Mouse (Mus musculus) CH12.LX (cell line): Measurements from ENCODE around the gene Pias4. TPM values are rescaled to one million over a fixed set of nuclear protein-coding genes. Genes with fewer than 3 reads are reported as not detected.

Source experiments
- DNase-seq: peaks from one replicate; pipeline ENCODE4 v3.0.0-alpha.2; 2013; ENCODE audit errors: extremely low read depth
- H3K27ac ChIP-seq: 2 replicates; pipeline ENCODE4 v1.5.1; 2012; ENCODE audit warnings: low read depth, mild to moderate bottlenecking, control low read depth, moderate library complexity; ENCODE audit not compliant: insufficient read depth
- H3K27me3 ChIP-seq: replicated peaks from 2 replicates; pipeline ENCODE3; 2012; ENCODE audit warnings: inconsistent platforms
- H3K36me3 ChIP-seq, 2 experiments: replicated peaks in 1 of 2; 2 replicates each; pipeline versions ENCODE3 to v1.6.1; 2012; ENCODE audit warnings: inconsistent platforms in 1 of 2, low read length in 1 of 2, mild to moderate bottlenecking in 1 of 2, mixed read lengths in 1 of 2, moderate library complexity in 1 of 2; ENCODE audit not compliant: control insufficient read depth in 1 of 2, insufficient read depth in 1 of 2
- H3K4me1 ChIP-seq, 2 experiments: 2 replicates each; pipeline ENCODE4 v1.6.1; 2012; ENCODE audit warnings: inconsistent platforms in 1 of 2, moderate library complexity in 1 of 2; ENCODE audit not compliant: insufficient read depth in 2 of 2, control insufficient read depth in 1 of 2
- H3K4me2 ChIP-seq: 2 replicates; pipeline ENCODE4 v1.6.1; 2012; ENCODE audit warnings: low read depth, mild to moderate bottlenecking, control low read depth; ENCODE audit not compliant: poor library complexity, insufficient read depth, severe bottlenecking
- H3K4me3 ChIP-seq, 3 experiments: fragments of 150-350 bp in 1 of 3; sonication (generic) in 1 of 3; replicated peaks in 1 of 3; 2 replicates each; pipeline versions ENCODE3 to v1.5.1; 2011 to 2012; ENCODE audit warnings: low read depth in 2 of 3, low read length in 2 of 3, mild to moderate bottlenecking in 2 of 3, moderate library complexity in 2 of 3, control low read depth in 1 of 3, improper control_type of control experiment in 1 of 3, inconsistent platforms in 1 of 3, mixed read lengths in 1 of 3; ENCODE audit not compliant: poor library complexity in 1 of 3
- H3K79me2 ChIP-seq: replicated peaks from 2 replicates; pipeline ENCODE4 v1.6.1; 2012; ENCODE audit warnings: mild to moderate bottlenecking, moderate library complexity; ENCODE audit not compliant: control insufficient read depth, poor library complexity, insufficient read depth, severe bottlenecking; ENCODE audit errors: extremely low read depth
- H3K9ac ChIP-seq: 2 replicates; pipeline ENCODE4 v1.6.1; 2012; ENCODE audit warnings: low read depth, mild to moderate bottlenecking, control low read depth, moderate library complexity; ENCODE audit not compliant: insufficient read depth
- H3K9me3 ChIP-seq: replicated peaks from 2 replicates; pipeline ENCODE3; 2012; ENCODE audit warnings: low read length, inconsistent platforms, mixed read lengths
- BHLHE40 ChIP-seq: IDR thresholded peaks from 2 replicates; pipeline ENCODE4 v1.6.1; 2011; ENCODE audit warnings: mild to moderate bottlenecking, low read depth, low read length, improper control_type of control experiment
- CHD1 ChIP-seq: IDR thresholded peaks from 2 replicates; pipeline ENCODE4 v1.6.1; 2012; ENCODE audit warnings: low read depth, low read length, improper control_type of control experiment, inconsistent platforms
- CHD2 ChIP-seq: IDR thresholded peaks from 2 replicates; pipeline ENCODE4 v1.6.1; 2011; ENCODE audit warnings: low read length, improper control_type of control experiment
- CTCF ChIP-seq, 2 experiments: IDR thresholded peaks in 1 of 2; conservative IDR thresholded peaks in 1 of 2; 2 replicates each; pipeline ENCODE4 v1.5.1; 2011 to 2012; ENCODE audit warnings: low read depth in 2 of 2, low read length in 2 of 2, improper control_type of control experiment in 1 of 2, inconsistent platforms in 1 of 2, mild to moderate bottlenecking in 1 of 2, moderate library complexity in 1 of 2
- E2F4 ChIP-seq: IDR thresholded peaks from 2 replicates; pipeline ENCODE4 v1.6.1; 2011; ENCODE audit warnings: low read depth, low read length, improper control_type of control experiment; ENCODE audit not compliant: insufficient replicate concordance
- ELF1 ChIP-seq: IDR thresholded peaks from 2 replicates; pipeline ENCODE4 v1.6.1; 2014; ENCODE audit warnings: low read depth, mild to moderate bottlenecking, inconsistent platforms, low read length, improper control_type of control experiment
- EP300 ChIP-seq: IDR thresholded peaks from 2 replicates; pipeline ENCODE4 v1.6.1; 2011; ENCODE audit warnings: low read length, improper control_type of control experiment
- ETS1 ChIP-seq: conservative IDR thresholded peaks from 2 replicates; pipeline ENCODE4 v1.6.1; 2012; ENCODE audit warnings: low read depth, mild to moderate bottlenecking, inconsistent platforms, low read length, improper control_type of control experiment, moderate library complexity
- GABPA ChIP-seq: IDR thresholded peaks from 2 replicates; pipeline ENCODE4 v1.6.1; 2012; ENCODE audit warnings: low read depth, low read length, improper control_type of control experiment, inconsistent platforms; ENCODE audit not compliant: insufficient replicate concordance
- HCFC1 ChIP-seq: IDR thresholded peaks from 2 replicates; pipeline ENCODE4 v1.6.1; 2012; ENCODE audit warnings: low read depth, mild to moderate bottlenecking, inconsistent platforms, low read length, improper control_type of control experiment
- IRF4 ChIP-seq: IDR thresholded peaks from 2 replicates; pipeline ENCODE4 v1.6.1; 2014; ENCODE audit warnings: low read depth, mild to moderate bottlenecking, inconsistent platforms, low read length, improper control_type of control experiment
- JUN ChIP-seq: IDR thresholded peaks from 2 replicates; pipeline ENCODE4 v1.6.1; 2011; ENCODE audit warnings: low read depth, mild to moderate bottlenecking, low read length, improper control_type of control experiment, moderate library complexity; ENCODE audit not compliant: insufficient read depth
- JUND ChIP-seq: conservative IDR thresholded peaks from 2 replicates; pipeline ENCODE4 v1.6.1; 2011; ENCODE audit warnings: low read depth, low read length, improper control_type of control experiment
- KAT2A ChIP-seq: IDR thresholded peaks from 2 replicates; pipeline ENCODE4 v1.6.1; 2012; ENCODE audit warnings: low read length, improper control_type of control experiment, inconsistent platforms; ENCODE audit not compliant: insufficient replicate concordance
- MAFK ChIP-seq: IDR thresholded peaks from 2 replicates; pipeline ENCODE4 v1.6.1; 2011; ENCODE audit warnings: low read length, improper control_type of control experiment; ENCODE audit not compliant: insufficient replicate concordance
- MAX ChIP-seq: IDR thresholded peaks from 2 replicates; pipeline ENCODE4 v1.6.1; 2011; ENCODE audit warnings: low read length, improper control_type of control experiment
- MAZ ChIP-seq: IDR thresholded peaks from 2 replicates; pipeline ENCODE4 v1.6.1; 2012; ENCODE audit warnings: low read depth, mild to moderate bottlenecking, inconsistent platforms, low read length, improper control_type of control experiment, moderate library complexity
- MEF2A ChIP-seq: IDR thresholded peaks from 2 replicates; pipeline ENCODE4 v1.6.1; 2014; ENCODE audit warnings: low read depth, mild to moderate bottlenecking, inconsistent platforms, low read length, improper control_type of control experiment, borderline replicate concordance
- MXI1 ChIP-seq: IDR thresholded peaks from 2 replicates; pipeline ENCODE4 v1.6.1; 2011; ENCODE audit warnings: mild to moderate bottlenecking, low read depth, low read length, improper control_type of control experiment
- MYC ChIP-seq: IDR thresholded peaks from 2 replicates; pipeline ENCODE4 v1.6.1; 2011; ENCODE audit warnings: low read depth, mild to moderate bottlenecking, improper control_type of control experiment, low read length
- NELFE ChIP-seq: IDR thresholded peaks from 2 replicates; pipeline ENCODE4 v1.6.1; 2011; ENCODE audit warnings: low read depth, low read length, improper control_type of control experiment
- NRF1 ChIP-seq: IDR thresholded peaks from 2 replicates; pipeline ENCODE4 v1.6.1; 2014; ENCODE audit warnings: low read depth, mild to moderate bottlenecking, inconsistent platforms, low read length, improper control_type of control experiment, moderate library complexity
- PAX5 ChIP-seq: IDR thresholded peaks from 2 replicates; pipeline ENCODE4 v1.6.1; 2012; ENCODE audit warnings: low read length, inconsistent platforms, mixed read lengths
- POLR2A ChIP-seq: IDR thresholded peaks from 2 replicates; pipeline ENCODE4 v1.6.1; 2011; ENCODE audit warnings: low read depth, mild to moderate bottlenecking, improper control_type of control experiment, low read length
- POLR2AphosphoS2 ChIP-seq: IDR thresholded peaks from 2 replicates; pipeline ENCODE4 v1.6.1; 2011; ENCODE audit warnings: low read depth, low read length, improper control_type of control experiment
- RAD21 ChIP-seq: IDR thresholded peaks from 2 replicates; pipeline ENCODE4 v1.6.1; 2011; ENCODE audit warnings: low read depth, mild to moderate bottlenecking, low read length, improper control_type of control experiment, moderate library complexity
- RCOR1 ChIP-seq: conservative IDR thresholded peaks from 2 replicates; pipeline ENCODE4 v1.6.1; 2012; ENCODE audit warnings: low read depth, mild to moderate bottlenecking, inconsistent platforms, low read length, improper control_type of control experiment
- SIN3A ChIP-seq: IDR thresholded peaks from 2 replicates; pipeline ENCODE4 v1.6.1; 2012; ENCODE audit warnings: low read length, improper control_type of control experiment, inconsistent platforms
- SMC3 ChIP-seq: IDR thresholded peaks from 2 replicates; pipeline ENCODE4 v1.6.1; 2011; ENCODE audit warnings: low read depth, low read length, improper control_type of control experiment
- TBP ChIP-seq: conservative IDR thresholded peaks from 2 replicates; pipeline ENCODE4 v1.6.1; 2011; ENCODE audit warnings: low read depth, low read length, improper control_type of control experiment
- TCF12 ChIP-seq: IDR thresholded peaks from 2 replicates; pipeline ENCODE4 v1.6.1; 2014; ENCODE audit warnings: low read depth, mild to moderate bottlenecking, inconsistent platforms, low read length, improper control_type of control experiment
- UBTF ChIP-seq: IDR thresholded peaks from 2 replicates; pipeline ENCODE4 v1.6.1; 2012; ENCODE audit warnings: low read depth, mild to moderate bottlenecking, inconsistent platforms, low read length, improper control_type of control experiment, moderate library complexity
- USF1 ChIP-seq: IDR thresholded peaks from 2 replicates; pipeline ENCODE4 v1.6.1; 2014; ENCODE audit warnings: low read depth, mild to moderate bottlenecking, inconsistent platforms, low read length, improper control_type of control experiment
- USF2 ChIP-seq: conservative IDR thresholded peaks from 2 replicates; pipeline ENCODE4 v1.6.1; 2011; ENCODE audit warnings: low read depth, low read length, improper control_type of control experiment
- ZC3H11A ChIP-seq: IDR thresholded peaks from 2 replicates; pipeline ENCODE4 v1.6.1; 2012; ENCODE audit warnings: low read depth, mild to moderate bottlenecking, inconsistent platforms, low read length, improper control_type of control experiment
- ZKSCAN1 ChIP-seq: IDR thresholded peaks from 2 replicates; pipeline ENCODE4 v1.6.1; 2012; ENCODE audit warnings: low read depth, inconsistent platforms, low read length, improper control_type of control experiment, borderline replicate concordance
- ZMIZ1 ChIP-seq: IDR thresholded peaks from 2 replicates; pipeline ENCODE4 v1.6.1; 2012; ENCODE audit warnings: low read depth, mild to moderate bottlenecking, inconsistent platforms, low read length, improper control_type of control experiment
- ZNF384 ChIP-seq: IDR thresholded peaks from 2 replicates; pipeline ENCODE4 v1.6.1; 2012; ENCODE audit warnings: low read depth, low read length, improper control_type of control experiment, inconsistent platforms
- dilution Hi-C: fragments of 300-500 bp; cut with MboI; formaldehyde crosslinking; loops from 2 replicates; pipeline ENCODE4 v1.14.3; 2020; ENCODE audit warnings: low sequenced_read_pairs; ENCODE audit not compliant: extremely low pct_unique_long_range_greater_than_20kb, extremely low pct_ligation_motif_present
- in situ Hi-C: fragments of 300-500 bp; cut with MboI; formaldehyde crosslinking; loops from 3 replicates; pipeline ENCODE4 v1.14.3; 2019; ENCODE audit warnings: low sequenced_read_pairs, low pct_ligation_motif_present, low pct_unique_long_range_greater_than_20kb, mixed read lengths
- polyA plus RNA-seq: library from polyadenylated mRNA; unstranded; fragments of >175 nt; gene quantifications from 2 replicates; pipeline ENCODE4 v1.2.1, GENCODE M21; 2012; ENCODE audit warnings: low read depth; ENCODE audit not compliant: insufficient read length
- total RNA-seq, 2 experiments: library from RNA; depleted of rRNA; stranded (reverse); fragments of 300-350 nt in 1 of 2; fragments of >200 nt in 1 of 2; gene quantifications; 2 replicates each; pipeline ENCODE4 v1.2.3; 2012 to 2014

Pias4 gene
- total and polyA plus RNA-seq, 3 experiments: 15.3 to 33.5 (median 26.6) TPM

GRCm38 (mm10) chr10:81105565-81106112, 62.1 kb downstream of the Pias4 start, which contains the start of gene Map2k2:
Gene Map2k2 (plus strand): TSS chr10:81105915.
- TF ChIP-seq SIN3A: peak; percentile 76
- TF ChIP-seq MYC: peak; percentile 50; the same call in 1 of the 2 replicates
- no peak for TF ChIP-seq BHLHE40
- TF ChIP-seq USF1: peak; percentile 1; the same call in 1 of the 2 replicates
- TF ChIP-seq ZC3H11A: no peak
- TF ChIP-seq ZNF384: no peak
- no peak for TF ChIP-seq USF2
- TF ChIP-seq MEF2A: peak; percentile 36; the same call in 1 of the 2 replicates
- TF ChIP-seq RAD21: no peak
- no peak for TF ChIP-seq CTCF (conservative IDR thresholded peaks at IDR 0.05 in 1 of 2, IDR thresholded peaks at IDR 0.05 in 1 of 2; ENCODE audit: low read depth in 2 of 2, low read length in 2 of 2)
- no peak for TF ChIP-seq RCOR1
- TF ChIP-seq UBTF: no peak; the same call in 1 of the 2 replicates
- peak; percentile 34; the same call in 1 of the 2 replicates for TF ChIP-seq MAZ
- TF ChIP-seq SMC3: no peak
- 0 out of 2 replicates have a peak, but pooled peaks have one; percentile 26 for TF ChIP-seq CHD1
- no peak for TF ChIP-seq JUND
- TF ChIP-seq KAT2A: peak; percentile 60; the same call in 1 of the 2 replicates
- peak; percentile 98 for TF ChIP-seq CHD2
- TF ChIP-seq PAX5: no peak
- TF ChIP-seq MAX: peak; percentile 32
- TF ChIP-seq MXI1: no peak; the same call in 1 of the 2 replicates
- peak; percentile 84 for TF ChIP-seq TBP
- no peak for TF ChIP-seq ZKSCAN1
- peak; percentile 78 for TF ChIP-seq ELF1
- peak; percentile 99 for TF ChIP-seq POLR2A
- TF ChIP-seq HCFC1: peak; percentile 80
- no peak for TF ChIP-seq JUN
- peak; percentile 90 for TF ChIP-seq TCF12
- peak; percentile 97 for TF ChIP-seq ZMIZ1
- TF ChIP-seq EP300: no peak
- TF ChIP-seq IRF4: no peak
- TF ChIP-seq E2F4: no peak
- peak; percentile 98 for TF ChIP-seq POLR2AphosphoS2
- no peak for TF ChIP-seq MAFK
- TF ChIP-seq NRF1: peak; percentile 97
- peak; percentile 85 for TF ChIP-seq NELFE
- TF ChIP-seq GABPA: no peak
- no peak; the same call in 1 of the 2 replicates for TF ChIP-seq ETS1
- peak within 1 kb of the TSS; percentile 71 for H3K4me2 ChIP-seq
- H3K4me3 ChIP-seq: peak within 1 kb of the TSS; percentile 64 to 82 (median 79)
- H3K27ac ChIP-seq: peak within 1 kb of the TSS; percentile 85
- H3K9ac ChIP-seq: peak within 1 kb of the TSS; percentile 90
- in situ Hi-C loops (no loop called here), dilution Hi-C loops (no loop called here)
- DNase-seq: peak; percentile 96
- peaks cover 8 to 27% of the 10 kb centered on the region in 2 experiments for H3K4me1 ChIP-seq
- no peaks in the 10 kb centered on the region for H3K27me3 ChIP-seq
- H3K9me3 ChIP-seq: no peaks in the 10 kb centered on the region
- peaks cover 19% of the 10 kb centered on the region for H3K79me2 ChIP-seq
- H3K36me3 ChIP-seq: peaks cover 26 to 37% of the 10 kb centered on the region in 2 experiments
